Mouse (Mus musculus): Measurements from ENCODE around the gene Shc4.

Gene Shc4

DNA sequence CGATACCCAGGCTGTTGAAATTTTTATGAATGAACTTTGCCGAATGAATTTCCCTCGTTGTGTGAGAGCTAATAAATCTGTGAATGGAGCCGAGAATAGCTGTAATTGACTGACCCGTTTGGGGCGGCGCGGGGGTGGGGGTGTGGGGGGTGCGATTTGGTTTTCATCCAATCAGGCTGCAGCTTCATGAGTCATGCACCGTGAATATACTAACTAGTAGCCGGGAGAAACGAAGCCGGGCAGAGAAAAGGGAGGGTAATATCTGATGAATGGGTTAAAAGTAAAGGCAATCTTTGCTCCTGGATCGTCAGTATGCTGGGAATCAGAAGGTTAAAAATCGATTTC lies at the start of gene Shc4:
Shc4 (minus strand) TSS at position 63 of the 345 bp plus-strand sequence.
- no peak for DNase-seq

- no peak for DNase-seq
Measured at GRCm38 (mm10) chr2:125765029-125765428, 41.1 kb upstream of the Shc4 start.

DNA sequence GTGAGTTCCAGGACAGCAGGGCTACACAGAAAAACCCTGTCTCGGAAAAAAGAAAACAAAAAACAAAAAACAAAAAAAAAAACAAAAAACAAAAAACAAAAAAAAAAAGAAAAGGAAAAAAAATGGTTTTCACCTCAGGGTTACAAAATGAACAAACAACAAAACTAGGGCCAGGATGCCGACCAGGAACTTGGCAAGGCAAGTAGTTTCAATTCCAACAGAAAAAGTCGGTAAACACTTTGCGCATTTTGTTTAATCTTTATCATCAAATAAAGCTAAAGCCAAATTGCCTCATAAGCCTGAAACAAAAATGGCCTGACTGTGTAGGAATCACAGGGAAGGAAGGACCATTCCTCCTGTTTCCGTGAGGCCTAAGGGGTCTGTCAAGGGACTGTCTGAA lies 40.6 kb upstream of the Shc4 start:
- no peak for DNase-seq

DNA sequence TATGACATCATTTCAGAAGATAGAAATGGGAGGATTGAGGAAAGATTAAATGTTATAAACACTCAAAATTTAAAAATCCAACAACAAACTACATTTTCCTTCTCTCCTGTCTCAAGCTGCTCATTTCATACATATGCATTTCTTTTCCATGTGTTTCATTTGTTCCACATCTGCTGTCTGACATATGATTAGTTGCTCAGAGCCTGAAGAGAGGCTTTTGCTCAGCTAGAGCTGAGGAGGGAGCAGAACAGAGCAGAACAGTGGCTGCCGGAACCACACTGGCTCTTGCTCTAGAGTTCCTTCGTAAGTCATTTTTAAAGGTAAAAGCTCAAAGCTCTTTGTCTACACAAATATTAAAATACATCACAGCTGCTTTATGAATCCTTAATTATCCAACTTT lies 25.4 kb upstream of the Shc4 start:
- DNase-seq = peak; percentile 34

GRCm38 (mm10) chr2:125739338-125739737 lies 15.4 kb upstream of the Shc4 start:
- no peak for DNase-seq

- no peak for DNase-seq
Measured at GRCm38 (mm10) chr2:125738718-125739117, 14.8 kb upstream of the Shc4 start.

DNA sequence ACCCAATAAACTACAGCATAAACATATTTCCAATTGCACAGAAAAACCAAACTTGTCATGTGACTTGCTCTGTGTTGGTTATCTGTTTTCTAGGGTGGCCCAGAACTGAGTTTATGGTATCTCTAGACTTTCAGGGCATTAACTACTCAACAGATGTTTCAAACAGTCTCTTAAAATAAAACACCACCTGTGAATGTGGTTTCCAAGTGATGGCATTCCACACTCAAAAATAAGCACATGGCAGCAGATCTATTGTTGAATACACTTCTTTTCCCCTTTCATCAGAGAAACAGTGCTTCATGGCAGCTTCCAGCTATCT lies 12.0 kb upstream of the Shc4 start:
- DNase-seq = no peak

DNA sequence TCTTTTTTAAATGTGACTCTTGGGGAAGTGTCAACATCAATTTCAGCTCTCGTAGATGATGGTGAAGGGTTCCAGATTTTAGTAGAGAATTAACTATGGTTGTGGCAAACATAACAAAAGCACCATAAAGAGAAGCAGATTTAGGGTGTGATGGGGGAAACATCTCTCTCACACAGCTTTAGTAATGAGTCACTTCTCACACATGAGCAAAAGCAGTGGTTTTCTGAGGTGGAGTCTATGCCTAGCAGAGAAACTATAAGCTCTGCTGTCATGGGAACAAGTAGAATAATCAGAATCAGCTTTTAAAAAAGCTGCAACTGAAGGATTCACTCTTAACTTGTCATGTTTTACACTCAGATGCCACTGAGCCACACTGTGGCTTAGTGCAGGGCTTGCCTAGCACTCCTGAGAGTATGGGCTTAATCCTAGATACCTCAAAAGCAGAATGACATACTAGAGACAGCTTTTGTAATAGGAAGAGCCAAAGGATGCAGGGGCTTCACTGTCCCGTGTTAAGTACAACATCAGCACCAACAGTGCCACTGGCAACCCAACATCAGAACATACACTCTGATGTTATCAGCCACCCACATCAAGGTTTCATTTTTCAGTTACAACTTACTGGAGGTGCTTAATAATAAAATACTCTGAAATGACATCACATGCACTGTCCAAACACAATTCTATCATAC lies 11.5 kb upstream of the Shc4 start:
- DNase-seq = no peak

- no peak for DNase-seq
Measured at GRCm38 (mm10) chr2:125734741-125735140, 10.8 kb upstream of the Shc4 start.

GRCm38 (mm10) chr2:125731763-125732560 lies 8.0 kb upstream of the Shc4 start:
- peak; percentile 90 for DNase-seq

DNA sequence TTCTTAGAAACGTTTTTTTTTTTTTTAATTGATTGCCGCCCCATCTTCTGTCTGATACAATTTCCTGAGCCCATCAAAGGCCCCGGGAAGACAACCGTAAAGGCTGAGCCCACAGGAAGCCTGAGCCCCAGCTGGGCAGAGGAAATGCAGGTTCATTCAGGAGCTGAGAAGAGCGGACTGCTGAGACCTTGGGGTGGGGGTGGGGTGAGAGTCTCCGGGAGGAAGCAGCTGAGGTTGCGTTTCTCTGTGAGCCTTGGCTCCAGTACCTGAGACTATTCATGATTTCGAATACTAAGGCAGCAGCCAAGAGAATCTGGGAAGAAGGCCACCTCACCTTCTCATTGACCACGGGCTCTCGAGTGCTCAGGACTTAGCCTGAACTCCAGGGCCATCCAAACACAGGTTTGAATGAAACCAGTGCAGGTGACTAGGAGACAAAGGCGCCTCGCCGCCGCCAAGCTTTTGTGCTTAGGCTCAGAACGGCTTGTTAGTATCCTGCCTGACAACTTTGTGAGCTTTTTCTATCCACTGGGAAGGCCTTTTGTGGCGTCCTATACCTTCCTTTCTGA lies 682 bp upstream of the Shc4 start:
- no peak for DNase-seq

DNA sequence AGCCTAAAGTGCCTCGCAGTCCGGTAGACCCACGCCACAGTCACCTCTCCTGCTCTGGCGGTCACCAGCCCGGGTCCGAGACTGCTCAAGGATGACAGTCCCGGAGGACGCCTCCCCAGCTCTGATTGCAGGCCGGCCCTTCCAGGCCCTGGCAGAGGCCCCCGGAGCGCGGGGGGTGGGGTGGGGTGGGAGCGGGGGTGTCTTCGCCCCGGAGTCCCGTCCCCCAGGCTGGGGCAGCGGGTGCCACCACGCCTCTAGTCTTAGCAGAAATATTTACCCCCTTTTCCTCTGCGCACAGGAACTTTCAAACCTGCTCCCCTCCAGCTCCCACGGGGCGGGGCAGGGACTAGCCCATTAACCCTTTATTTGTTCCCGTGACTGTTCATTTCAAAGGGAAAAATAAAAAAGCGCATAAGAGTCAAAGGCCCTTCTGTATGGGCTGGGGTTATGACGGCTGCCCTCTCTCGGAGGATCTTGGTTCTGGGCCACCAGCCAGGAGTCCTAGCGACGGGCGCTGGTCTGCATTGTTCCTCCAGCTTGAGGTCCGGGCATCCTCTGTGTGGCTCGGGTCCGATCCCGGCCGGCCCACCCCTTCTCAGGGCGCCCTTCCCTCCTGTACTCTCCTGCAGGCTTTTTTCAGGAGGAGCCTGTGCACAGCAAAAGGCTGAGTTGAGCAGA lies 401 bp downstream of the Shc4 start:
- DNase-seq = peak; percentile 42

GRCm38 (mm10) chr2:125723086-125723407 lies 901 bp downstream of the Shc4 start:
- DNase-seq = no peak

- no peak for DNase-seq
Measured at GRCm38 (mm10) chr2:125716599-125716998, 7.3 kb downstream of the Shc4 start.

GRCm38 (mm10) chr2:125706510-125706921 lies 17.4 kb downstream of the Shc4 start:
- no peak for DNase-seq

DNA sequence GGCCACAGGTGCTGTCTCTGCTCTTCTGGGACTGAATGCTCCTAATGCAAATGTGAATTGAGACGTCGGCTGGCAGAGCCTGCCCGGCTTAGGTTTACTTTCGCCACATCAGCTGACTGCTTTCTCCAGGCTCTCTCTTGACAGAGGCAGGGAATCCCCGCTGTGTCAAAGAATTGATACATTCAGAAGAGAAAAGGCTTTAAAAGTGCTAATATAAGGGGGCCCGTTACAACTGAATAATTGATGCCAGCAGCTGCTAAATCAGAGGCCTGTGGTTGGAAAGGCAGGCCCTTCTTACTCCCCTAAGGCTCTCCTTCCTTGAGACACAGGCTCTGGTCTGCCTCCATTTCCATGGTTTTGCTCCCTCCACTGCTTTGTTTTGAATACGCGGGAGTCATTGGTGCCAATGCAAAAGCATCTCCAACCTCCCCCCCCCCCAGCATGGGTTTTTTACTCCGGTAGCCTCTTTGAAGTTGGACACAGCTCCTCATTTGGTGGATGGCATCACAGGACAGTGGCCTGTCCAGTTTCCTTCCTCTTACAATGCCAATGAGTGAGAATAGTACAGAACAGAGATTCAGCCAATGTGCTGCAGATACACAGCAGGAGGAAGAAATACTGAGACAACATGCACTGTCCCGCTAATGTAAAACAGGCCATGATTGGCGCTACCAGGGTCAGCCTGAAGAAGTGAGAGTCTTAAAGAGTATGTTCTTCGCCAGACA lies 18.9 kb downstream of the Shc4 start:
- DNase-seq = no peak

GRCm38 (mm10) chr2:125702851-125703250 lies 21.1 kb downstream of the Shc4 start:
- DNase-seq = no peak

DNA sequence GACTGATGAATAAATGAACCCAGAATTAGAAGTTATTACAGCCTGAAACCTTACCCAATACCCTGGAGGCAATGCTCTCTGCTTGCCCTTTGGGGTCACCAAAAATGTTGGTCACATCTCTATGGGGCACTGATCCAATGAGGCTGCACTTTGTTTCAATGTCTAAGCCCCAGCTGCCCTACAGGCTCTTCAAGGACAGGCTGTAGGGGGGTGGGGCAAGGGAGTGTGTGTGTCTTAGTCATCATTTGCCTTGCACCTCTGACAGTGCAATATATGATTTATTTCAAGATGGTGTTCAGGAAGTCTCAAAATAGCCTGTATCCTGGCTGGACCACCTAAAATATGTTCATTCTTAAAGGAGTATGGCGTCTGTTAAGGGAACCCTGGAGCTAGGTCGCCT lies 22.3 kb downstream of the Shc4 start:
- no peak for DNase-seq

GRCm38 (mm10) chr2:125696219-125696618 lies 27.7 kb downstream of the Shc4 start:
- peak; percentile 21 for DNase-seq

DNA sequence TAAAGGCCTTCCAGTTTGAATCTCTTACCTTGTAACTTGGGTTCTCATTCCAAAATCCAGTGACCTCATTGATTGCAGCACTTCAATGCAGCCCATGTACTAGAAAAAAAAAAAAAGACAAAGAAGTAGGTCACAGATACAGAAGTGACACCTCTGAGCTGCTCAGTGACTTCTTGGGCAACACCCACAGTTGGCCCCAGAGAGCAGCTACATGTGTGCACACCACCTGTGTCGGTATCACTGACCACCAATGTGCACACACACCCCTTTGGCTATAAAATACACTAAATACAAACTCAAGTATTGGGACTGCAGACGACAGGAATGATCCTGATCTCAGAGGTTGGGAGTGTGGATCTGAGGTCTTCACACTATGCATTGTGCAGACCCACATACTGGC lies 29.1 kb downstream of the Shc4 start:
- DNase-seq = no peak

- DNase-seq = no peak
Measured at GRCm38 (mm10) chr2:125692010-125692409, 31.9 kb downstream of the Shc4 start.

DNA sequence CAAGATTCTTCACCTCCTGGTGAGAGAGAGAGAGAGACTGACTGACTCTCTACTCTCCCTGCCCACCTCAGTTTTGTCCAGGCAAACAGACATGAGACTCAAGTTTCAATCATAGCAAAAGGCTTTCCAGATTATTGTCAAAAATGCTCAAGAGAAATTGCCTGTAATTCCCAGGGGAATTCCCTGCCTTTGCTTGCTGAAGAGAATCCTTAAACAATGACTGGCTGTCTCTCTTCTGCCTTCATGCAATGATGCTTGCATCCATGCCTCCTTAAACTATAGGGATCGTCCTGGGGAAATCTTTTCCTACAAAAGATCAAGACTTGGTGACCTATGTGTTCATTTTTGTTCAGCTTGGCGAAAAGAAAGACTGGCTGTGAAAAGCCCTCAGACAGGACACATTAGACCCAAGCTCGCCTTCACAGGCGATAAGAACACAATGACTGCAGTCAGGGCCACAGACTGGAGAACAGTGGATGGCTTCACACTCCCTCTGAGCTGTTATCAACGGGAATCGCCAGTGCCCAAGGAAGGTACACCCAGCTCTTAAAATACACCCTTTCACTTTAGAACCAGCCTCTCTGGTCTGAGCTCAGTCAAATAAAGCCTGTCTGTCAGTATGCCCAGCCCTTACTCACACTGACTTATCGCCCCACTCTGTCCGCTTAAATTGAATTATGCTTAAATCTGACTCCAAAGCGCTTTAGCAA lies 38.4 kb downstream of the Shc4 start:
- DNase-seq = no peak
